Mouse (Mus musculus) kidney, postnatal 4 days (tissue): ENCODE results near the gene Zc3hav1.
A peak's percentile ranks its signal among the peaks of the same experiment; 100 is the strongest.

Source experiments
- DNase-seq, 2 experiments: peaks; one replicate each; pipeline ENCODE4 v3.0.0; 2021; ENCODE audit warnings: mixed read lengths in 2 of 2

Gene Zc3hav1

DNA sequence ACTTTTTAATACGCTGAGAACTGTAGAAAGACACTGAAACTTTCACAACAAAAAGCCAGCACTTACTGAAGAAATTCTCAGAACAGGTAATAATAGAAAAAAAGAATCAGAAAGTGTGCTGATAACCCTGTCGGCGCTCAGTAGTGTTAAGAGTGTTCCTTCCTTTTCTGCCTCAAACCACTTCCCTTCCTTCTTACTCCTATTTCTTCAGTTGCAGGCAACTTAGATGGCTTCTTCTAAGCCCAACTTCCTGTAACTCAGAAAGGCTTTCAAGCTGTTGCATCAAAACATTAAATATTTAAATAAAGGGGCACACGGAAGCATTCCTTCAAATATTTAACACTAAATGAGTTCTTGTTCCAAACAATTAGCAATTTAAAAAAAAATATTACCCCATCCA, 2.5 kb downstream of the Zc3hav1 start:
- no peak for DNase-seq

DNA sequence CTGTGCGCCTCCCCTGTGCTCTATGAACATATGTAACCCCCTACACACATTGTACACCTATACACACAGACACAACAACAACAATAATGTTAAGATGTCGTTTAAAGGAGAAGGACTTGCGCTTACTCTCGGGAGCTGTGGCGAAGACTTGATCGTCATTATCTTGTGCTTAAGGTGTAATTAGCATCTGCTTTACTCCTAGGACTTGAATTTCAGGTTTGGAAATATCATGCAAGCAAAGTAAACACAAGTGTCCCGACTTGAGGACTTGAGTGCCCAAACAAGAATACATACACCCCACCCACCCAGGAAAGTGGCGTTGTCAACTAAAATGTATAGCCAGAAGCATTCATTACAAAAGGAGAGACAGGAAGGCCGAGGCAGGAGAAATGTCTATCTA, 4.6 kb downstream of the Zc3hav1 start:
- no peak for DNase-seq

GRCm38 (mm10) chr6:38348811-38349453, 5.5 kb downstream of the Zc3hav1 start:
- no peak for DNase-seq

GRCm38 (mm10) chr6:38347875-38348274, 6.5 kb downstream of the Zc3hav1 start:
- DNase-seq = no peak

GRCm38 (mm10) chr6:38345796-38346195, 8.6 kb downstream of the Zc3hav1 start:
- DNase-seq = peak; percentile 32 to 48

DNA sequence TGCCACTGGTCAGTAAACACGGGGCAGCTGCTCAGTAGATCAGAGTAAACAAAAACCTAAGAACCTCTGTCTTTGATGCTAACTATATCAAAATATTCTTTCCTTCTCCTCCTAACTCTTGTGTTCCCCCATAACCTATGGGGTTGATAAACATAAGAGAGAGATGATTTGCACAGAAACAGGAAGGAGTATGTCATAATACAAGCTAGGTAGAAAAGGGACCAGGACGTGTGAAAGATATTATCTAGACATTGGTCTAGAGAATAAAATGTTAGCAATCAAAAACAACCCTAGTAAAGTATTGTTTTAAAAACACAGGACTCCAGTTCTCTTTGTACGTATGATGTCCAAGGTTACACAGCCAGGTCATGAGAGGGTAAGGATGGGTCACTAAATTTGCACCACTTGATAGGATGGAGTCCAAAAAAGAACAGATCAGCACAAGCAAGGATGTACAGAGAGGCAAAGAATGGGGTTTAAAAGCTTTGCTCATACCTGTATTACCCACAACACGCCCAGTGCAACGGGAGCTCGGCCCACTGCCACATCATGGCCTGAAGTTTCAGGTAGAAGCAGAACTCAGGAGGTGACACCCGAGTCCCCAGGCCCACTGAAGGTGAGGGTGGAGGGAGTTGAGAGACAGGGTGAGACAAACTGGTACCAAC, 10.3 kb downstream of the Zc3hav1 start:
- DNase-seq = no peak

DNA sequence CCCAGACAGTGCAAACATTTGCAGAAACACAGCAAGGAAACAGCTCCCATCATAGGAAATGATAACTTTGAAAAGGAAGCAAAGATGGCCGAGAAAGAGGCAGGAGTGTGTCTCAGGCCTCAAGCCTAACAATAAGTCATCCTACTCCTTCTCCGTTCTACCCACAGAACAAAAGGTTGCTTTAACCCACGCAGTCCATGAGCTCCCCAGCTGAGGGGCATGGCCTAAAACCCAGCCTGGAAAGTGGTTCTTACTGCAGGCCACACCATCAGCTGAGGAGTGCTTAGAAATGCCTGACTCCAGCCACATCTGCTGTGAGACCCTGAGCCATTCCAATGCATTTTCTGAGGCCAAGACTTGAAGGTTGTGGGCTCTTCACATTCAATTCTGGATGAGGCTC, 10.8 kb downstream of the Zc3hav1 start:
- DNase-seq = no peak

DNA sequence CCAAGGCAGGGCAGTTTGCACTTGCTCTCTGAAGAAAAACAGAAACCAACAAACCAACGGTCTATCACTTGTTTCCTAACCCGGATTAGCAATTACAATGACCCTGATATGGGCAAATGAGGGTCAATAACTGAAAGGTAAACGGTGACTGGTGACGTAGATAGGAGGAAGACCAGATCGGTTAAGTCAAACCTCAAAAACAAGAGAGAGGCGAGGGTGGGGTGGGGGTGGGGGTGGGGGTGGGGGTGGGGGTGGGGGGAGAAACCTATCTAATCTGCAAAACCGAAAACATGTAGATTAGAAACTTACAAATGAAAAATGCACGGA, 11.8 kb downstream of the Zc3hav1 start:
- DNase-seq = no peak

GRCm38 (mm10) chr6:38341751-38342665, 12.4 kb downstream of the Zc3hav1 start:
- DNase-seq = no peak

- no peak for DNase-seq
Observed at GRCm38 (mm10) chr6:38339078-38339477, 15.3 kb downstream of the Zc3hav1 start.

- DNase-seq = no peak
Observed at GRCm38 (mm10) chr6:38337951-38338350, 16.5 kb downstream of the Zc3hav1 start.

DNA sequence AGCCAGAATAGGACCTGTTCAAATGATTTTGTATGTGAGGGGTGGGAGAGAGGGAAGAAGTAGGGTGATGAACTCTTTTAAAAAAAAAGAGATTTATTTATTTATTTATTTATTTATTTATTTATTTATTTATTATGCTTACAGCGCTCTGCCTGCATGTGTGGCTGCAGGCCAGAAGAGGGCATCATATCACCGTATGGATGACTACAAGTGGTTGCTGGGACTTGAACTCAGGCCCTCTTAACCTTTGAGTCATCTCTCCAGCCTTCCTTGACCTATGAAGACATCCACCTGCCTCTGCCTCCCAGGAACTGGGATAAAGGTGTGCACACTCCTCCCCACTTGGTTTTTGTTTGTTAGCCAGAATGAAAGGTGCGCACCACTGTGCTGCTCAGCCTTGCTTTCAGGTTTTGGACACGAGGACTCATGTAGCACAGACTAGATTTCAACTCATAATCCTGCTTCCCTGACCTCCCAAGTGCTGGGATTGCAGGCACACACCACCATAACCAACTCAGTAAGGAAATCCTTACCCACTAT, 17.2 kb downstream of the Zc3hav1 start:
- no peak for DNase-seq

- DNase-seq = no peak
Observed at GRCm38 (mm10) chr6:38335264-38335663, 19.1 kb downstream of the Zc3hav1 start.

DNA sequence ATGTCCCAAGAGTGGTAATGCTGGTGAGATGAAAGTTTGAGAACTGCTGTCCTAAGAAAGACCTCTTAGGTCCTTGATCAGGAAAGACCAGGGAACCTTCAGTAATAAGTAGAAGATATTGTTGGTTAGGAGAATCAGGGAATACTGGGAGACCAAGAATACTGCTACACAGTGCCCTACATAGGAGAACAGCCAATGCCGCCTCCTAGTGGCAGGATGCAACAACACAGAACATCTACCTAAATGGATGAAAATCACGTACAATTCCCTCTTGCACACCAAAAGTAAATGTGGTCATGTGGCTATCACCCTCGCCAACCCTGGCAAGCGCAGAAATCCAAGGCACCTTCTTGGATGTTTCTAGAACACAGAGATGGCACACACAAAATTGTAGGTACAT, 27.8 kb downstream of the Zc3hav1 start:
- DNase-seq = peak; percentile 73 to 77

DNA sequence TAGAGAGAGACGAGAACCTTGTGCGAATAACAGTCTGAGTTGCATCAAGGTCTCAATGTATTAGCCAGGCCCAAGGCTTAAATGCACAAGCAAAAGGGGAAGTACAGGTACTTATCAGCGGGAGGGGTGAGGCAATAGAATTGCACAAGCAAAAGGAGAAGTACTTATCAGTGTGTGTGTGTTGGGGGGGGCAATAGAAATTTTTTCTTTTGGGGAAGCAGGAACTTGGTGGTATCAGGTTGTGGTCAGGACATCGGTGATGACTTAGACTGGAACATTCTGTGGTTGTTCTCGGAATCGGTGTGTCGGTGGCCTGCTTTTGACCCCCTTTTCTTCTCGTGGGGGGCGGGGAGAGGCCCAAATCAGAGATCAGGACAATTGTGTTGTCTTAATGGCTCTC, 33.8 kb downstream of the Zc3hav1 start:
- DNase-seq = no peak

DNA sequence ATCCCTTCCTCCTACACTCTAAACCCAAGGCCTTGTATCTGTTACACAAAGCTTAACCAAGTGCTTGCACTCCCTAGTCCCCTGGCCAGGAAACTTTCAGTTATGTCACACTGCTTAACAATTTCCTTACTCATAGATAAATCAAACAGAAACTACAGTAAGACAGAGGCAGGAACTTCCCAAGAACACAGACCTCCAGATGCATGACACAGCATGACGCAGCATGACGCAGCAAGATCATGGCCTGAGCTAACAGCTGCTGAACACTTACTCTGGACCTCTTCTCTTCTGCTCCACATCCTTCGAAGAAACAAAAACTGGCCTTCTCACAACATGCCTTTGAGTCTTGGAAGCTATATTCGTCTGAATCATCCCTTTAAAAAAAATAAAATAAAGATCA, 38.4 kb downstream of the Zc3hav1 start:
- DNase-seq = no peak

- DNase-seq = no peak
Observed at GRCm38 (mm10) chr6:38309741-38310140, 44.7 kb downstream of the Zc3hav1 start.

DNA sequence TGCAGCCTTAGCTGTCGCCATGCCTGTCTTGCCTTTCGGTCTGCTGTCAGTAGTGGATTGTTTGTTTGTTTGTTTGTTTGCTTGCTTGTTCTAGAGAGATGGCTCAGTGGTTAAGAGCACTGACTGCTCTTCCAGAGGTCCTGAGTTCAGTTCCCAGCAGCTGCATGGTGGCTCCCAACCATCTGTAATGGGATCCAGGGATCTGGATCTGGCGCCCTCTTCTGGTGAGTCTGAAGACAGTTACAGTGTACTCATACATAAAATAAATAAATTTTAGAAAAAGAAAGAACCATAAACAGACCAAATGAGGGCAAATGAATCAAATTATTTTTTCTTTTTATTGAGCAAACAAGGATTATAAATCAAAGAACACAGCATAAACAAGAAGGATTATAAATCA, 49.4 kb downstream of the Zc3hav1 start:
- DNase-seq = no peak

DNA sequence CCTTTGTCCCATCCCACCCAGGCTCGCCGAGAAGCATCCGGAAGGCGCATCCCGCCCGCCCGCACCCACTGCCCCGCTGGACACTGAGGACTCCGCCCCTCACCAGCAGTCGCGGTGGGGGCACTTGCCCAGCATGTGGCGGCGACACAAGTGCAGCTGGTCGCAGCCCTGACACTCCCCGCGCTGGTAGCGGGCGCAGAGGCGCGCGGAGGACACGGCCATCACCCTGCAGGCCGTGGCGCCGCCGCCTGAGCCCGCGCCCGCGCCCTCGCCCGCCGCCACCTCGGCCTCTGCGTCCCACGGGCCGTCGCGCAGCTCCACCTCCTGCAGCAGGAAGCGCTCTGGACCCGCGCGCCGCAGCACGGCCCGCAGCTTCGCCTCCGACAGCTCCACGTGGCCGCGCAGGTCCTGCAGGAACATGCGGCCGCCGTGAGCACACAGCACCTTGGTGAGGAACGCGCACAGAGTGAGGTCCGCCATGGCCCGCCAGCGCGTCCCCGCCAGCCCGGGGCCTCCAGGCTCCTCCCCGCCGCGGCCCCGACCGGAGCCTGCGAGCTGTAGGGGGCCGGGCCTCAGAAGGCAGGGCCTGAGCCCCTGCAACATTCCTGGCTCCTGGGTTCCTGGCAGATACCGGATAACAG, 55.5 kb downstream of the Zc3hav1 start, which contains the start of gene Zc3hav1l:
Gene Zc3hav1l, minus strand, starts transcription at position 499 of the 641 bp plus-strand sequence.
- peak; percentile 84 to 90 for DNase-seq

- peak; percentile 40 to 56 for DNase-seq
Observed at GRCm38 (mm10) chr6:38298246-38298635, 56.2 kb downstream of the Zc3hav1 start.

- peak; percentile 5 to 10 for DNase-seq
Observed at GRCm38 (mm10) chr6:38297580-38298245, 56.7 kb downstream of the Zc3hav1 start.

- peak in 1 of 2 experiments; percentile 7 for DNase-seq
Observed at GRCm38 (mm10) chr6:38293708-38294107, 60.7 kb downstream of the Zc3hav1 start.
